In genomic region chr2:129087520-129087919, GRCm38 (mm10) we compare ENCODE assay signal across 30 mouse cellular contexts. TPM values are rescaled to one million over a fixed set of nuclear protein-coding genes. Genes with fewer than 3 reads are reported as not detected.
A peak's percentile ranks its signal among the peaks of the same experiment; 100 is the strongest.
DNase-seq lines count a peak whose midpoint lies in the region; ATAC-seq lines count a peak whose summit lies in the region.
"Had no signal": no experiment of that assay in that cellular context is flagged by ENCODE, and none has a peak within 500 bp of the region (broad histone marks: within the 10 kb centered on the region; RNA-seq: fewer than 3 reads in every experiment).

No protein-coding gene starts in this region.

- H3K4me2 ChIP-seq in liver, embryonic 13.5 days: no peak overlapping the region
- no peak overlapping the region for H3K4me2 ChIP-seq in liver, embryonic 11.5 days
- no peak overlapping the region for H3K4me2 ChIP-seq in liver, embryonic 16.5 days (ENCODE audit: low read depth, low read length)
- H3K4me2 ChIP-seq: embryonic facial prominence, embryonic 13.5 days; embryonic facial prominence, embryonic 15.5 days; forebrain, embryonic 12.5 days had no signal

- no peak overlapping the region for H3K4me3 ChIP-seq in liver, embryonic 13.5 days (replicated peaks)
- H3K4me3 ChIP-seq in liver, embryonic 11.5 days (ENCODE audit: low read depth, low read length): no peak overlapping the region
- H3K4me3 ChIP-seq in liver, embryonic 16.5 days (ENCODE audit: low read depth, low read length): no peak overlapping the region
- H3K4me3 ChIP-seq: embryonic facial prominence, embryonic 13.5 days; embryonic facial prominence, embryonic 15.5 days; erythroblast, embryonic 14.5 days; forebrain, embryonic 10.5 days; forebrain, embryonic 12.5 days had no signal

- DNase-seq in heart, adult 11 months: peak; percentile 62
- DNase-seq in heart, postnatal 4 days: no peak
- no peak for DNase-seq in liver, embryonic 13.5 days
- no peak for DNase-seq in liver, embryonic 11.5 days (ENCODE audit: low spot score)
- DNase-seq: adrenal gland, adult 2 months; adrenal gland, postnatal 10 days; adrenal gland, postnatal 25 days; B cell, adult 2 months; cerebellum, adult 11 months; cerebellum, adult 18-20 months; cerebellum, adult 8-10 months; cerebellum, adult 9-11 months; cerebellum, postnatal 14 days; cerebellum, postnatal 36 days; embryo, embryonic 11 days had no signal

- no peak overlapping the region for H3K9ac ChIP-seq in liver, embryonic 13.5 days
- no peak overlapping the region for H3K9ac ChIP-seq in liver, embryonic 11.5 days (ENCODE audit: low read depth, low read length)
- H3K9ac ChIP-seq in liver, embryonic 16.5 days (ENCODE audit: low read depth, low read length): no peak overlapping the region
- H3K9ac ChIP-seq: embryonic facial prominence, embryonic 13.5 days; embryonic facial prominence, embryonic 15.5 days; forebrain, embryonic 12.5 days had no signal

- ATAC-seq in liver, embryonic 13.5 days (ENCODE audit: low read depth): peak; percentile 53; the same call in 1 of the 2 replicates
- ATAC-seq in liver, embryonic 11.5 days (replicated peaks; ENCODE audit: low FRiP score): no peak; the same call in 1 of the 2 replicates
- peak; percentile 19; the same call in 1 of the 2 replicates for ATAC-seq in liver, embryonic 16.5 days (ENCODE audit: low read depth)
- ATAC-seq in megakaryocyte-erythroid progenitor cell, adult 5-6 weeks (replicated peaks; ENCODE audit: low FRiP score, low TSS enrichment, poor library complexity, severe bottlenecking): 0 out of 2 replicates have a peak, but pooled peaks have one; percentile 31
- no peak for ATAC-seq in granulocyte monocyte progenitor cell, adult 5-6 weeks (replicated peaks; ENCODE audit: poor library complexity, severe bottlenecking)
- ATAC-seq: activated CD4-positive, CD25-positive, alpha-beta regulatory T cell, adult 4 months; CD4-positive, CD25-positive, alpha-beta regulatory T cell, adult 4 months; forebrain, embryonic 14.5 days; Patski had no signal

- 56% methylated on average over 1 of the region's 1 CpGs for WGBS in liver, embryonic 13.5 days (ENCODE audit: insufficient replicate concordance)
- WGBS in liver, embryonic 11.5 days: 61% methylated on average over 1 of the region's 1 CpGs
- 32% methylated on average over 1 of the region's 1 CpGs for WGBS in liver, embryonic 16.5 days (ENCODE audit: insufficient replicate concordance)

- no peaks in the 10 kb centered on the region for H3K27me3 ChIP-seq in liver, embryonic 13.5 days
- H3K27me3 ChIP-seq in liver, embryonic 11.5 days (replicated peaks; ENCODE audit: control insufficient read depth, insufficient read depth, low read length): no peaks in the 10 kb centered on the region
- H3K27me3 ChIP-seq in liver, embryonic 16.5 days (ENCODE audit: control insufficient read depth, insufficient read depth, low read depth, low read length): no peaks in the 10 kb centered on the region
- H3K27me3 ChIP-seq: CH12.LX; embryonic facial prominence, embryonic 13.5 days; embryonic facial prominence, embryonic 15.5 days; forebrain, embryonic 12.5 days; Patski had no signal

- peaks cover 15% of the 10 kb centered on the region for H3K36me3 ChIP-seq in liver, embryonic 13.5 days
- peaks cover 7% of the 10 kb centered on the region; the same call in 1 of the 2 replicates for H3K36me3 ChIP-seq in liver, embryonic 11.5 days (ENCODE audit: control insufficient read depth, insufficient read depth, low read length)
- H3K36me3 ChIP-seq in liver, embryonic 16.5 days (ENCODE audit: control insufficient read depth, insufficient read depth): no peaks in the 10 kb centered on the region
- H3K36me3 ChIP-seq: G1E had no signal

- no peak overlapping the region for H3K27ac ChIP-seq in liver, embryonic 13.5 days
- no peak overlapping the region for H3K27ac ChIP-seq in liver, embryonic 11.5 days (ENCODE audit: low read depth, low read length)
- no peak overlapping the region for H3K27ac ChIP-seq in liver, embryonic 16.5 days (ENCODE audit: low read length)
- H3K27ac ChIP-seq: embryonic facial prominence, embryonic 13.5 days; embryonic facial prominence, embryonic 15.5 days; forebrain, embryonic 10.5 days; forebrain, embryonic 12.5 days had no signal

- no peaks in the 10 kb centered on the region for H3K9me3 ChIP-seq in liver, embryonic 13.5 days (replicated peaks)
- 0 out of 2 replicates have a peak, but pooled peaks cover 4% of the 10 kb centered on the region for H3K9me3 ChIP-seq in liver, embryonic 11.5 days (ENCODE audit: control insufficient read depth, low read length)
- H3K9me3 ChIP-seq in liver, embryonic 16.5 days (replicated peaks; ENCODE audit: control insufficient read depth, low read length): no peaks in the 10 kb centered on the region
- H3K9me3 ChIP-seq: embryonic facial prominence, embryonic 13.5 days; embryonic facial prominence, embryonic 15.5 days; forebrain, embryonic 12.5 days had no signal

- H3K4me1 ChIP-seq in liver, embryonic 13.5 days (replicated peaks): peaks cover 9% of the 10 kb centered on the region
- 0 out of 2 replicates have a peak, but pooled peaks cover 2% of the 10 kb centered on the region for H3K4me1 ChIP-seq in liver, embryonic 11.5 days (replicated peaks; ENCODE audit: control insufficient read depth, insufficient read depth, low read length)
- peaks cover 2% of the 10 kb centered on the region; the same call in 1 of the 2 replicates for H3K4me1 ChIP-seq in liver, embryonic 16.5 days (ENCODE audit: control insufficient read depth, low read depth, low read length)
- H3K4me1 ChIP-seq: embryonic facial prominence, embryonic 13.5 days; embryonic facial prominence, embryonic 15.5 days; forebrain, embryonic 10.5 days; forebrain, embryonic 12.5 days had no signal

RNA-seq across cellular contexts. Expression of gene Polr1b, which starts 13.3 kb away (rescaled TPM):
- total RNA-seq in heart, postnatal 4 days (2021): 10 to 100 TPM; 14.3 to 15.5 TPM
- polyA plus RNA-seq in liver, embryonic 13.5 days (2015; fragmentation: Nextera tagmentation; extraction: Ambion mirVana): 21.6 and 24.6 TPM in 2 replicates
- polyA plus RNA-seq in liver, embryonic 11.5 days (2014; fragmentation: Nextera tagmentation; extraction: Ambion mirVana): 52.5 and 52.7 TPM in 2 replicates
- 9.1 and 10.3 TPM in 2 replicates for polyA plus RNA-seq in liver, embryonic 16.5 days (2015; fragmentation: Nextera tagmentation; extraction: Ambion mirVana)
- 68.1 and 87.8 TPM in 2 replicates for total RNA-seq in megakaryocyte-erythroid progenitor cell, adult 5-6 weeks (2014; fragmentation: Nextera tagmentation)
- 49.4 and 79.1 TPM in 2 replicates for total RNA-seq in megakaryocyte-erythroid progenitor cell, adult 5-6 weeks (2017)
- total RNA-seq in granulocyte monocyte progenitor cell, adult 5-6 weeks (2014; fragmentation: Nextera tagmentation): 43.2 and 56.1 TPM in 2 replicates
- 47.1 and 49.7 TPM in 2 replicates for total RNA-seq in granulocyte monocyte progenitor cell, adult 5-6 weeks (2017)

RNA-seq across cellular contexts. Expression of gene Ttl, which starts 21.8 kb away (rescaled TPM):
- total RNA-seq in heart, postnatal 4 days (2021): 10 to 100 TPM; 18.7 to 18.9 TPM
- 2.1 and 2.2 TPM in 2 replicates for polyA plus RNA-seq in liver, embryonic 13.5 days (2015; fragmentation: Nextera tagmentation; extraction: Ambion mirVana)
- 5.2 and 6.1 TPM in 2 replicates for polyA plus RNA-seq in liver, embryonic 11.5 days (2014; fragmentation: Nextera tagmentation; extraction: Ambion mirVana)
- polyA plus RNA-seq in liver, embryonic 16.5 days (2015; fragmentation: Nextera tagmentation; extraction: Ambion mirVana): 1.8 TPM in 2 replicates
- 1.0 and 3.4 TPM in 2 replicates for total RNA-seq in megakaryocyte-erythroid progenitor cell, adult 5-6 weeks (2014; fragmentation: Nextera tagmentation)
- total RNA-seq in megakaryocyte-erythroid progenitor cell, adult 5-6 weeks (2017): 3.8 and 5.8 TPM in 2 replicates
- 2.8 and 3.7 TPM in 2 replicates for total RNA-seq in granulocyte monocyte progenitor cell, adult 5-6 weeks (2014; fragmentation: Nextera tagmentation)
- total RNA-seq in granulocyte monocyte progenitor cell, adult 5-6 weeks (2017): 3.6 and 3.7 TPM in 2 replicates
- polyA plus RNA-seq: G1E had no signal

RNA-seq across cellular contexts. Expression of gene Vinac1, which starts 39.5 kb away (rescaled TPM):
- under 1 TPM in 1 of 2 experiments, not detected in 1; 0.07 TPM for total RNA-seq in heart, postnatal 4 days (2021)
- not detected in 2 replicates for polyA plus RNA-seq in liver, embryonic 13.5 days (2015; fragmentation: Nextera tagmentation; extraction: Ambion mirVana)
- polyA plus RNA-seq in liver, embryonic 11.5 days (2014; fragmentation: Nextera tagmentation; extraction: Ambion mirVana): 0.05 and 0.06 TPM in 2 replicates
- not detected in 2 replicates for polyA plus RNA-seq in liver, embryonic 16.5 days (2015; fragmentation: Nextera tagmentation; extraction: Ambion mirVana)
- total RNA-seq in megakaryocyte-erythroid progenitor cell, adult 5-6 weeks (2014; fragmentation: Nextera tagmentation): not detected in 2 replicates
- total RNA-seq in megakaryocyte-erythroid progenitor cell, adult 5-6 weeks (2017): not detected in 2 replicates
- not detected in 2 replicates for total RNA-seq in granulocyte monocyte progenitor cell, adult 5-6 weeks (2014; fragmentation: Nextera tagmentation)
- total RNA-seq in granulocyte monocyte progenitor cell, adult 5-6 weeks (2017): not detected in 2 replicates
- total RNA-seq: CH12.LX; common myeloid progenitor, adult 5-6 weeks had no signal
- polyA plus RNA-seq: activated CD4-positive, CD25-positive, alpha-beta regulatory T cell, adult 4 months; CD4-positive, CD25-positive, alpha-beta regulatory T cell, adult 4 months; embryonic facial prominence, embryonic 15.5 days; erythroblast, embryonic 14.5 days; G1E had no signal

RNA-seq across cellular contexts. Expression of gene Chchd5, which starts 42.0 kb away (rescaled TPM):
- total RNA-seq in heart, postnatal 4 days (2021): 10 to 100 TPM in 1 of 2 experiments, 1 to 10 TPM in 1; 9.6 to 10.6 TPM
- 9.6 and 10.9 TPM in 2 replicates for polyA plus RNA-seq in liver, embryonic 13.5 days (2015; fragmentation: Nextera tagmentation; extraction: Ambion mirVana)
- 18.6 and 19.5 TPM in 2 replicates for polyA plus RNA-seq in liver, embryonic 11.5 days (2014; fragmentation: Nextera tagmentation; extraction: Ambion mirVana)
- 8.4 and 10.1 TPM in 2 replicates for polyA plus RNA-seq in liver, embryonic 16.5 days (2015; fragmentation: Nextera tagmentation; extraction: Ambion mirVana)
- total RNA-seq in megakaryocyte-erythroid progenitor cell, adult 5-6 weeks (2014; fragmentation: Nextera tagmentation): 16.5 and 17.3 TPM in 2 replicates
- 6.8 and 10.7 TPM in 2 replicates for total RNA-seq in megakaryocyte-erythroid progenitor cell, adult 5-6 weeks (2017)
- total RNA-seq in granulocyte monocyte progenitor cell, adult 5-6 weeks (2014; fragmentation: Nextera tagmentation): 18.4 and 18.6 TPM in 2 replicates
- 17.4 and 22.2 TPM in 2 replicates for total RNA-seq in granulocyte monocyte progenitor cell, adult 5-6 weeks (2017)

Comparison
In these comparisons a context has a peak if more than half of its experiments do, and no peak if none do; other contexts are left out.
1. ATAC-seq: peak in liver, embryonic 13.5 days (single experiment), liver, embryonic 16.5 days (single experiment) and megakaryocyte-erythroid progenitor cell, adult 5-6 weeks (single experiment); none in liver, embryonic 11.5 days (single experiment) and granulocyte monocyte progenitor cell, adult 5-6 weeks (single experiment).